Mouse (Mus musculus) left cerebral cortex, adult 8-10 months (tissue): ENCODE results near the gene Atp23. TPM values are rescaled to one million over a fixed set of nuclear protein-coding genes. Genes with fewer than 3 reads are reported as not detected.

Experiments
- DNase-seq, 2 experiments: peaks; one replicate each; pipeline ENCODE4 v3.0.0; 2022; ENCODE audit warnings: low spot score in 2 of 2
- total RNA-seq, 4 experiments: library from RNA; stranded (reverse); gene quantifications; 2 replicates each; pipeline ENCODE4 v1.2.4; 2022

The Atp23 gene
- total RNA-seq = 10 to 100 TPM; 10.5 to 13.4 (median 11.8) TPM

- DNase-seq = peak; percentile 81 to 82
These were observed at the start of gene Atp23 for GRCm38 (mm10) chr10:126900821-126901487. Gene Atp23 (minus strand): TSS chr10:126901355.

- DNase-seq = no peak
These were observed 49.4 kb upstream of the Atp23 start for GRCm38 (mm10) chr10:126950572-126950971.

GRCm38 (mm10) chr10:126949824-126950223 is 48.7 kb upstream of the Atp23 start:
- DNase-seq = no peak

- no peak for DNase-seq
These were observed 44.4 kb upstream of the Atp23 start for GRCm38 (mm10) chr10:126945531-126945930.

- DNase-seq = no peak
These were observed 39.8 kb upstream of the Atp23 start for GRCm38 (mm10) chr10:126940949-126941348.

GRCm38 (mm10) chr10:126935556-126936381 is 34.6 kb upstream of the Atp23 start:
- DNase-seq = peak; percentile 56 to 84

GRCm38 (mm10) chr10:126935121-126935520 is 34.0 kb upstream of the Atp23 start:
- no peak for DNase-seq

- no peak for DNase-seq
These were observed 33.4 kb upstream of the Atp23 start for GRCm38 (mm10) chr10:126934561-126934960.

GRCm38 (mm10) chr10:126931760-126932139 is 30.6 kb upstream of the Atp23 start:
- no peak for DNase-seq

GRCm38 (mm10) chr10:126931123-126931759 is 30.1 kb upstream of the Atp23 start:
- peak in 1 of 2 experiments; percentile 70 for DNase-seq

- DNase-seq = no peak
These were observed 29.3 kb upstream of the Atp23 start for GRCm38 (mm10) chr10:126930270-126931121.

GRCm38 (mm10) chr10:126929543-126929942 is 28.4 kb upstream of the Atp23 start:
- no peak for DNase-seq

- DNase-seq = peak in 1 of 2 experiments; percentile 64
These were observed 27.7 kb upstream of the Atp23 start for GRCm38 (mm10) chr10:126928819-126929206.

- peak; percentile 60 to 76 for DNase-seq
These were observed 27.1 kb upstream of the Atp23 start for GRCm38 (mm10) chr10:126928011-126928818.

- DNase-seq = no peak
These were observed 26.2 kb upstream of the Atp23 start for GRCm38 (mm10) chr10:126927101-126927961.

- DNase-seq = peak in 1 of 2 experiments; percentile 57
These were observed 24.2 kb upstream of the Atp23 start for GRCm38 (mm10) chr10:126925391-126925790.

- no peak for DNase-seq
These were observed 22.9 kb upstream of the Atp23 start for GRCm38 (mm10) chr10:126924087-126924486.

GRCm38 (mm10) chr10:126920220-126920619 is 19.1 kb upstream of the Atp23 start:
- peak in 1 of 2 experiments; percentile 6 for DNase-seq

GRCm38 (mm10) chr10:126919067-126919466 is 17.9 kb upstream of the Atp23 start:
- DNase-seq = peak; percentile 78 to 98
